Comparison of ENCODE assay signal across 17 mouse cellular contexts in genomic region chr15:12313255-12313654, GRCm38 (mm10). TPM values are rescaled to one million over a fixed set of nuclear protein-coding genes. Genes with fewer than 3 reads are reported as not detected.
DNase-seq lines count a peak whose midpoint lies in the region; ATAC-seq and TF ChIP-seq lines count a peak whose summit lies in the region.
"Had no signal": no experiment of that assay in that cellular context is flagged by ENCODE, and none has a peak within 500 bp of the region (broad histone marks: within the 10 kb centered on the region; RNA-seq: fewer than 3 reads in every experiment).

No protein-coding gene starts in this region.

- no peak for DNase-seq in kidney, postnatal 36 days
- peak; percentile 22 for DNase-seq in urinary bladder, postnatal 14 days (ENCODE audit: low spot score)
- DNase-seq in urinary bladder, postnatal 36 days (ENCODE audit: low spot score in 2 of 2) = no peak
- no peak for DNase-seq in liver, postnatal 0 days
- peak; percentile 79 for DNase-seq in stomach, postnatal 0 days (ENCODE audit: low spot score)
- DNase-seq in limb, embryonic 10.5 days (ENCODE audit: low spot score) = no peak
- DNase-seq: cerebellum, postnatal 25 days; gastrocnemius, postnatal 10 days; kidney, postnatal 10 days had no signal

- no peaks in the 10 kb centered on the region for H3K9me3 ChIP-seq in kidney, embryonic 15.5 days (replicated peaks)
- H3K9me3 ChIP-seq in liver, postnatal 0 days (ENCODE audit: low read length) = no peaks in the 10 kb centered on the region
- no peaks in the 10 kb centered on the region for H3K9me3 ChIP-seq in stomach, postnatal 0 days (ENCODE audit: control insufficient read depth, low read length)
- no peaks in the 10 kb centered on the region for H3K9me3 ChIP-seq in limb, embryonic 10.5 days (replicated peaks)
- H3K9me3 ChIP-seq: G1E; midbrain, embryonic 15.5 days; neural tube, embryonic 12.5 days had no signal

- H3K4me1 ChIP-seq in kidney, embryonic 15.5 days = peaks cover 11% of the 10 kb centered on the region; the same call in 1 of the 2 replicates
- no peaks in the 10 kb centered on the region for H3K4me1 ChIP-seq in liver, postnatal 0 days (ENCODE audit: insufficient read depth)
- H3K4me1 ChIP-seq in stomach, postnatal 0 days (replicated peaks; ENCODE audit: control insufficient read depth, insufficient read depth) = no peaks in the 10 kb centered on the region
- no peaks in the 10 kb centered on the region for H3K4me1 ChIP-seq in limb, embryonic 10.5 days
- H3K4me1 ChIP-seq: midbrain, embryonic 15.5 days; neural tube, embryonic 12.5 days had no signal

- H3K4me3 ChIP-seq in kidney, embryonic 15.5 days (replicated peaks) = no peak overlapping the region
- H3K4me3 ChIP-seq in liver, postnatal 0 days (ENCODE audit: low read depth, low read length) = no peak overlapping the region
- H3K4me3 ChIP-seq in stomach, postnatal 0 days (ENCODE audit: low read depth, low read length) = no peak overlapping the region
- no peak overlapping the region for H3K4me3 ChIP-seq in limb, embryonic 10.5 days
- H3K4me3 ChIP-seq: midbrain, embryonic 15.5 days; neural tube, embryonic 12.5 days had no signal

- ATAC-seq in kidney, embryonic 15.5 days (replicated peaks; ENCODE audit: low FRiP score) = peak; percentile 41
- ATAC-seq in liver, postnatal 0 days = peak; percentile 40; the same call in 1 of the 2 replicates
- ATAC-seq in stomach, postnatal 0 days (ENCODE audit: low FRiP score, low TSS enrichment) = peak; percentile 96
- ATAC-seq in monocyte, adult 5-6 weeks (replicated peaks; ENCODE audit: insufficient number of reproducible peaks, low FRiP score, low TSS enrichment, poor library complexity, severe bottlenecking) = no peak
- ATAC-seq: forebrain, embryonic 14.5 days; hindbrain, embryonic 16.5 days; midbrain, embryonic 15.5 days had no signal

- H3K27ac ChIP-seq in kidney, embryonic 15.5 days = no peak overlapping the region
- no peak overlapping the region for H3K27ac ChIP-seq in liver, postnatal 0 days (ENCODE audit: low read depth)
- no peak overlapping the region for H3K27ac ChIP-seq in stomach, postnatal 0 days (replicated peaks)
- H3K27ac ChIP-seq in limb, embryonic 10.5 days = no peak overlapping the region
- H3K27ac ChIP-seq: midbrain, embryonic 15.5 days; neural tube, embryonic 12.5 days had no signal

- no peak overlapping the region for H3K9ac ChIP-seq in kidney, embryonic 15.5 days
- H3K9ac ChIP-seq in liver, postnatal 0 days (replicated peaks) = no peak overlapping the region
- no peak overlapping the region for H3K9ac ChIP-seq in stomach, postnatal 0 days (ENCODE audit: low read length)
- H3K9ac ChIP-seq: midbrain, embryonic 15.5 days; neural tube, embryonic 12.5 days had no signal

- no peak for TF ChIP-seq EP300 in liver, postnatal 0 days (IDR thresholded peaks at IDR 0.05; ENCODE audit: low read depth)
- no peak for TF ChIP-seq EP300 in stomach, postnatal 0 days (optimal IDR thresholded peaks at IDR 0.05)

- WGBS in kidney, embryonic 15.5 days = 7% methylated on average over 1 of the region's 1 CpGs
- 26% methylated on average over 1 of the region's 1 CpGs for WGBS in liver, postnatal 0 days (ENCODE audit: insufficient replicate concordance)
- 8% methylated on average over 1 of the region's 1 CpGs for WGBS in stomach, postnatal 0 days
- 27% methylated on average over 1 of the region's 1 CpGs for WGBS in limb, embryonic 10.5 days

- H3K27me3 ChIP-seq in kidney, embryonic 15.5 days = no peaks in the 10 kb centered on the region
- H3K27me3 ChIP-seq in liver, postnatal 0 days (ENCODE audit: insufficient read depth, low read length) = no peaks in the 10 kb centered on the region
- H3K27me3 ChIP-seq in stomach, postnatal 0 days (ENCODE audit: control insufficient read depth, insufficient read depth, low read length) = no peaks in the 10 kb centered on the region
- no peaks in the 10 kb centered on the region for H3K27me3 ChIP-seq in limb, embryonic 10.5 days (ENCODE audit: low read depth, poor library complexity, severe bottlenecking)
- H3K27me3 ChIP-seq: midbrain, embryonic 15.5 days; neural tube, embryonic 12.5 days had no signal

- H3K36me3 ChIP-seq in kidney, embryonic 15.5 days = no peaks in the 10 kb centered on the region
- no peaks in the 10 kb centered on the region for H3K36me3 ChIP-seq in liver, postnatal 0 days (replicated peaks; ENCODE audit: insufficient read depth, low read length)
- no peaks in the 10 kb centered on the region for H3K36me3 ChIP-seq in stomach, postnatal 0 days (ENCODE audit: control insufficient read depth, insufficient read depth, low read length)
- no peaks in the 10 kb centered on the region for H3K36me3 ChIP-seq in limb, embryonic 10.5 days
- H3K36me3 ChIP-seq: G1E; midbrain, embryonic 15.5 days; neural tube, embryonic 12.5 days had no signal

- H3K4me2 ChIP-seq in kidney, embryonic 15.5 days = no peak overlapping the region
- no peak overlapping the region for H3K4me2 ChIP-seq in liver, postnatal 0 days (ENCODE audit: low read depth, low read length)
- no peak overlapping the region for H3K4me2 ChIP-seq in stomach, postnatal 0 days (replicated peaks; ENCODE audit: low read depth)
- H3K4me2 ChIP-seq: midbrain, embryonic 15.5 days; neural tube, embryonic 12.5 days had no signal

- no peak for TF ChIP-seq CTCF in liver, postnatal 0 days (IDR thresholded peaks at IDR 0.05; ENCODE audit: low read depth)
- TF ChIP-seq CTCF in stomach, postnatal 0 days (IDR thresholded peaks at IDR 0.05; ENCODE audit: low read depth) = no peak

RNA-seq across cellular contexts. Expression of gene Golph3, which starts 8.0 kb away (rescaled TPM):
- 84.5 and 90.9 TPM in 2 replicates for polyA plus RNA-seq in kidney, embryonic 15.5 days (2015; fragmentation: Nextera tagmentation; extraction: Ambion mirVana)
- 35.8 and 37.2 TPM in 2 replicates for polyA plus RNA-seq in liver, postnatal 0 days (2015; fragmentation: Nextera tagmentation; extraction: Ambion mirVana)
- polyA plus RNA-seq in stomach, postnatal 0 days (2015; fragmentation: Nextera tagmentation; extraction: Ambion mirVana) = 70.7 and 73.9 TPM in 2 replicates
- 96.4 to 118 TPM (median 109 TPM) in 3 replicates for total RNA-seq in monocyte, adult 5-6 weeks (2017)
- polyA plus RNA-seq in limb, embryonic 10.5 days (2016; fragmentation: Nextera tagmentation; extraction: Ambion mirVana) = 65.9 and 75.5 TPM in 2 replicates

RNA-seq across cellular contexts. Expression of gene 1810049J17Rik, which starts 8.4 kb away (rescaled TPM):
- polyA plus RNA-seq in kidney, embryonic 15.5 days (2015; fragmentation: Nextera tagmentation; extraction: Ambion mirVana) = 1.2 TPM in 1 of 2 replicates, not detected in the other
- 0.79 and 1.1 TPM in 2 replicates for polyA plus RNA-seq in liver, postnatal 0 days (2015; fragmentation: Nextera tagmentation; extraction: Ambion mirVana)
- polyA plus RNA-seq in stomach, postnatal 0 days (2015; fragmentation: Nextera tagmentation; extraction: Ambion mirVana) = 2.0 and 3.9 TPM in 2 replicates
- total RNA-seq in monocyte, adult 5-6 weeks (2017) = 1.7 TPM in 1 of 3 replicates, not detected in the others
- 0.68 and 1.4 TPM in 2 replicates for polyA plus RNA-seq in limb, embryonic 10.5 days (2016; fragmentation: Nextera tagmentation; extraction: Ambion mirVana)
- total RNA-seq: gastrocnemius, postnatal 10 days; liver, adult 2 months had no signal
- polyA plus RNA-seq: liver, adult 2 months had no signal

Comparison
In these comparisons a context has a peak if more than half of its experiments do, and no peak if none do; other contexts are left out.
1. DNase-seq: peak in urinary bladder, postnatal 14 days (single experiment) and stomach, postnatal 0 days (single experiment); none in kidney, postnatal 36 days (0 of 2), urinary bladder, postnatal 36 days (0 of 2), liver, postnatal 0 days (single experiment) and limb, embryonic 10.5 days (single experiment).